Mouse (Mus musculus): ENCODE measurements at regions not wholly inside any gene's neighbourhood (a gene's known extent, or its start where the extent isn't known, plus 50 kb on each side); places are given as distances from the start of the nearest gene placed in this dataset.

GRCm38 (mm10) chr17:89592826-89593225 lies 317.4 kb downstream of the Gm10184 start:
- DNase-seq (ENCODE audit: extremely low read depth, low read depth) = no peak

- no peak for DNase-seq (ENCODE audit: extremely low read depth, low read depth)
Measured at GRCm38 (mm10) chr17:89559506-89559905, 350.7 kb downstream of the Gm10184 start.

GRCm38 (mm10) chr17:89554754-89555153 lies 354.3 kb upstream of the Fshr start:
- no peak for DNase-seq (ENCODE audit: extremely low read depth, low read depth)

GRCm38 (mm10) chr17:89553597-89553996 lies 353.1 kb upstream of the Fshr start:
- DNase-seq (ENCODE audit: extremely low read depth, low read depth) = no peak

- DNase-seq (ENCODE audit: extremely low read depth, low read depth) = no peak
Measured at GRCm38 (mm10) chr17:89550758-89551157, 350.3 kb upstream of the Fshr start.

GRCm38 (mm10) chr17:89521912-89522311 lies 321.4 kb upstream of the Fshr start:
- no peak for DNase-seq (ENCODE audit: extremely low read depth, low read depth)

GRCm38 (mm10) chr17:89519413-89519812 lies 318.9 kb upstream of the Fshr start:
- no peak for DNase-seq (ENCODE audit: extremely low read depth, low read depth)

- no peak for DNase-seq (ENCODE audit: extremely low read depth, low read depth)
Measured at GRCm38 (mm10) chr17:89505288-89505687, 304.8 kb upstream of the Fshr start.

- no peak for DNase-seq (ENCODE audit: extremely low read depth, low read depth)
Measured at GRCm38 (mm10) chr17:89493547-89493946, 293.1 kb upstream of the Fshr start.

GRCm38 (mm10) chr17:89466486-89466885 lies 266.0 kb upstream of the Fshr start:
- DNase-seq (ENCODE audit: extremely low read depth, low read depth) = no peak

GRCm38 (mm10) chr17:89465883-89466282 lies 265.4 kb upstream of the Fshr start:
- DNase-seq (ENCODE audit: extremely low read depth, low read depth) = no peak

- no peak for DNase-seq (ENCODE audit: extremely low read depth, low read depth)
Measured at GRCm38 (mm10) chr17:89460438-89460837, 260.0 kb upstream of the Fshr start.

- no peak for DNase-seq (ENCODE audit: extremely low read depth, low read depth)
Measured at GRCm38 (mm10) chr17:89454301-89454700, 253.8 kb upstream of the Fshr start.

- DNase-seq (ENCODE audit: extremely low read depth, low read depth) = peak; percentile 7
Measured at GRCm38 (mm10) chr17:89450724-89451123, 250.2 kb upstream of the Fshr start.

GRCm38 (mm10) chr17:89449391-89449790 lies 248.9 kb upstream of the Fshr start:
- no peak for DNase-seq (ENCODE audit: extremely low read depth, low read depth)

- DNase-seq (ENCODE audit: extremely low read depth, low read depth) = no peak
Measured at GRCm38 (mm10) chr17:89434288-89434687, 233.8 kb upstream of the Fshr start.

GRCm38 (mm10) chr17:89410026-89410425 lies 209.6 kb upstream of the Fshr start:
- DNase-seq (ENCODE audit: extremely low read depth, low read depth) = no peak

- DNase-seq (ENCODE audit: extremely low read depth, low read depth) = no peak
Measured at GRCm38 (mm10) chr17:89405589-89405988, 205.1 kb upstream of the Fshr start.

GRCm38 (mm10) chr17:89357241-89357640 lies 156.8 kb upstream of the Fshr start:
- DNase-seq (ENCODE audit: extremely low read depth, low read depth) = no peak

GRCm38 (mm10) chr17:89340497-89341205 lies 140.2 kb upstream of the Fshr start:
- DNase-seq (ENCODE audit: extremely low read depth, low read depth) = no peak

- DNase-seq (ENCODE audit: extremely low read depth, low read depth) = no peak
Measured at GRCm38 (mm10) chr17:89319602-89320288, 119.3 kb upstream of the Fshr start.

GRCm38 (mm10) chr17:89318356-89318755 lies 117.9 kb upstream of the Fshr start:
- DNase-seq (ENCODE audit: extremely low read depth, low read depth) = no peak

GRCm38 (mm10) chr17:89311133-89311532 lies 110.7 kb upstream of the Fshr start:
- no peak for DNase-seq (ENCODE audit: extremely low read depth, low read depth)

All from MEL-GATA-1-ER (cell line).